Mouse (Mus musculus): ENCODE data around the gene Lpp. TPM values are rescaled to one million over a fixed set of nuclear protein-coding genes. Genes with fewer than 3 reads are reported as not detected.
A peak's percentile ranks its signal among the peaks of the same experiment; 100 is the strongest.

Gene Lpp
- polyA plus RNA-seq, 1 experiment from 2014 or later: 69.5 TPM

DNA sequence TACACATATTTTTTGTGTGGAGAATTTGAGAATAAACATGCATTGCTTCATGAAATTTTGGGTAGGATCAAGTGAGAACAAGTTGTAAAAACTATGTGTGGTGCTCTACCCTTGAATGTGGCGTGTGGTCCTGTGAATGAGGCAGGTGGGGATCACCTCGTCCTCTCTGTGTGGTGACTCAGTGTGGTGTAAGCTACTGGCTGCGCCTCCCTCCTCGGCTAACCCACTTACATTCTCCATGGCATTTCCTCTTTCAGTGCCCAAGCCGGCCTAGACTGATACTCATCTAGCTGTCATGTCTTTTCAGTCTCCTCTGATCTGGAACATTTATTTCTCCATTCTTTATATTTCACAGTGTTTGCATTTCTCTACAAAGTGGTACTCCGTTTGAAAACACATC lies 81.5 kb downstream of the Lpp start:
- H3K4me1 ChIP-seq: peaks cover 24% of the 10 kb centered on the region
- H3K9me3 ChIP-seq: no peaks in the 10 kb centered on the region
- H3K36me3 ChIP-seq: 0 out of 2 replicates have a peak, but pooled peaks cover 3% of the 10 kb centered on the region
- H3K27me3 ChIP-seq (replicated peaks): no peaks in the 10 kb centered on the region
- H3K4me3 ChIP-seq (replicated peaks): no peak overlapping the region
- H3K9ac ChIP-seq: no peak overlapping the region
- WGBS: 45% methylated on average over 6 of the region's 6 CpGs
- no peak overlapping the region for H3K4me2 ChIP-seq
- ATAC-seq (ENCODE audit: insufficient read depth, low FRiP score, low read depth): no peak
- H3K27ac ChIP-seq: 0 out of 2 replicates have a peak overlapping the region, but pooled peaks have one; percentile 21

DNA sequence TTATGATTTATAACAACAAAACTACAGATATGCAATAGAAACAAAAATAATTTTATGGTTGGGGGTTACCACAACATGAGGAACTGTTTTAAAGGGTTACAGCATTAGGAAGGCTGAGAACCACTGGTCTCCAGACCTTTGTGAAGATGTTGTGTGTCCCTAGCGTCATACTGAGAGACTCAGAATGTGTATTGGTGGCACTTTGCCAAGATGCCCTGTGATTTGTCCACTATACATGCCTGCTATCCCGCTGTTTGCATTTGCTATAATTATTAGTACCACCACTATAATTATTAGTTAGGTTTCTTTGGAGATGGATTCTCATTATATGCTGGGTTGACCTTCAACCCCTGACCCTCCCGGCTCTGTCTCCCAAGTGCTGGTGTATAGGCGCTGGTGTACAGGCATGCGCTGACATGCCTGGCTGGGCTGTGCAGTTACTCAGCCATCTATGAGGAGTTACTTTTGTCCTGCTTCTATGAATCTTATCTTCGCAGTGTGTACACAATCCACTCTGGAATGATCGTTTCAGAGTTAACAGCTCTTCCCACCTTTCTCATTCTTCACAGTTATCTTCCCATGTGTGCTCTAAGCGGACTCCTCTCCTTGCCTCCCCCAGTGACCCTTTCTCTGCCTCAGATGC lies 82.1 kb downstream of the Lpp start:
- ATAC-seq (ENCODE audit: insufficient read depth, low FRiP score, low read depth): peak; percentile 38
- no peak overlapping the region for H3K9ac ChIP-seq
- 39% methylated on average over 8 of the region's 8 CpGs for WGBS
- no peaks in the 10 kb centered on the region for H3K9me3 ChIP-seq
- H3K4me1 ChIP-seq: peaks cover 22% of the 10 kb centered on the region
- H3K4me3 ChIP-seq (replicated peaks): no peak overlapping the region
- H3K4me2 ChIP-seq: no peak overlapping the region
- H3K36me3 ChIP-seq: 0 out of 2 replicates have a peak, but pooled peaks cover 3% of the 10 kb centered on the region
- 0 out of 2 replicates have a peak overlapping the region, but pooled peaks have one; percentile 21 for H3K27ac ChIP-seq
- H3K27me3 ChIP-seq (replicated peaks): no peaks in the 10 kb centered on the region

DNA sequence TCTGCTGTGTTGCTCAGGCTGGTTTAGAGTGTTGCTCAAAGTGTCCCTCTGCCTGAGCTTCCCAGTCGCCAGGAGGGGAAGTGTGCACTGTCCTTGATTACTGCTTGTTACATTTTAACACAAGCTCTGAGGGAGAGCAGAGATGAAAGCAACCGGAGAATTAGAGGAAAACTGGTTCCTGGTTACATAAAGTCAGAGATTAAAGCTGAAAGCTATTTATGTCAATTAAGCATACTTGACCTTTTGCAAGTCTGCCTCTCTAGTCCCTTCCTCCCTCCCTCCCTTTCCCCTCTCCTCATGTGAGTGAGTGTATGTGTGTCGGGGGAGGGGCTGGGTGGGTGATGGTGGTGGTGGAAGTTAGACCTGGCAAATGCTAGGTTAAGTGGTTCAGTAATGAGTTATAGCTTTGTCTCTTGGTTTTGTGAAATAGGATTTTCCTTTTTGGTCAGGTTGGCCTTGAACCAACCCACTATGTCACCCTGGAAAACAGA lies 83.6 kb downstream of the Lpp start:
- Histone ChIP-seq H3K4me1 (peaks cover 16% of the 10 kb centered on the region), H3K27me3 (replicated peaks) (no peaks in the 10 kb centered on the region), H3K4me2 (no peak overlapping the region), H3K4me3 (replicated peaks) (no peak overlapping the region), H3K36me3 (0 out of 2 replicates have a peak, but pooled peaks cover 3% of the 10 kb centered on the region), H3K9ac (no peak overlapping the region), H3K27ac (peak overlapping the region; percentile 40; the same call in 1 of the 2 replicates), H3K9me3 (no peaks in the 10 kb centered on the region)
- 30% methylated on average over 3 of the region's 3 CpGs for WGBS
- ATAC-seq (ENCODE audit: insufficient read depth, low FRiP score, low read depth): peak; percentile 59; the same call in 1 of the 2 replicates

DNA sequence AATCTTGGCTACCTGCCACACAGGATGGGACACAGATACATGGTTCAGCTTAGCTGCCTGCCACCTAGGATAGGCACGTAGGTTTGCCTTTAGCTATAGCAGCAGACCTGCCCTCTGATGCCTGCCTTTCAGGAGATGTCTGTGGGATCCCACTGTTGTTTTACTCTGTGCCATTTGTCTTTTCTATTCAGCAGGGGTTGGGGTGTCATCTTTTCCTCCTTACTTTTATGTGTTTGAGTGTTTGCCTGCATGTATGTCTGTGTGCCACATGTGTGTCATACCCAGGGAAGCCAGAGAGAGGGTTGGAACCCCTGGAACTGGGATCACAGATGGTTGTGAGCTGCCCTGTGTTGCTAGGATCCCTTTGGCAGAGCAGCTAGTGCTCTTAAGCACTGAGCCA lies 84.7 kb downstream of the Lpp start:
- H3K9me3 ChIP-seq: no peaks in the 10 kb centered on the region
- H3K4me2 ChIP-seq: no peak overlapping the region
- no peak overlapping the region; the same call in 1 of the 2 replicates for H3K27ac ChIP-seq
- 65% methylated on average over 1 of the region's 1 CpGs for WGBS
- H3K4me1 ChIP-seq: peaks cover 16% of the 10 kb centered on the region
- no peak overlapping the region for H3K4me3 ChIP-seq (replicated peaks)
- H3K9ac ChIP-seq: no peak overlapping the region
- no peaks in the 10 kb centered on the region for H3K36me3 ChIP-seq
- no peak; the same call in 1 of the 2 replicates for ATAC-seq (ENCODE audit: insufficient read depth, low FRiP score, low read depth)
- H3K27me3 ChIP-seq (replicated peaks): no peaks in the 10 kb centered on the region

DNA sequence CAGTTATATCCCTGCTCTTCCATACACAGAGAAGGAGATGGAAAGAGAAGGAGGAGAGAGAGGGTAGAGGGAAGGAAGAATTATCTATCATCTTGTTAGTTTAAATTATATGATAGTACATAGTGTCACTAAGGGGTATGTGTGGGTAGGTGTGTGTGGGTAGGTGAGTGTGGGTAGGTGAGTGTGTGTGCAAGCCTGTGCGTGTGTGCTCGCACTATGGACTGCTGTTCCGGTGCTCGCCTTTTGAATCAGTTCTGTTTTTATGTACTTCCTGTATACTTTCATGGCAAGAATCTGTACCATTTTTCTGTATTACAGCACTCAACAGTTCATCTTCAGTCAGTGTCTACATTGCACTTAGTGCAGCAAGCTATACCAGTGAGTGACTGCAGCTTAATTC lies 85.5 kb downstream of the Lpp start:
- Histone ChIP-seq H3K4me1 (peaks cover 16% of the 10 kb centered on the region), H3K36me3 (no peaks in the 10 kb centered on the region), H3K27ac (no peak overlapping the region), H3K9ac (no peak overlapping the region), H3K27me3 (replicated peaks) (no peaks in the 10 kb centered on the region), H3K4me2 (no peak overlapping the region), H3K4me3 (replicated peaks) (no peak overlapping the region), H3K9me3 (no peaks in the 10 kb centered on the region)
- WGBS: 68% methylated on average over 4 of the region's 4 CpGs
- ATAC-seq (ENCODE audit: insufficient read depth, low FRiP score, low read depth): no peak

DNA sequence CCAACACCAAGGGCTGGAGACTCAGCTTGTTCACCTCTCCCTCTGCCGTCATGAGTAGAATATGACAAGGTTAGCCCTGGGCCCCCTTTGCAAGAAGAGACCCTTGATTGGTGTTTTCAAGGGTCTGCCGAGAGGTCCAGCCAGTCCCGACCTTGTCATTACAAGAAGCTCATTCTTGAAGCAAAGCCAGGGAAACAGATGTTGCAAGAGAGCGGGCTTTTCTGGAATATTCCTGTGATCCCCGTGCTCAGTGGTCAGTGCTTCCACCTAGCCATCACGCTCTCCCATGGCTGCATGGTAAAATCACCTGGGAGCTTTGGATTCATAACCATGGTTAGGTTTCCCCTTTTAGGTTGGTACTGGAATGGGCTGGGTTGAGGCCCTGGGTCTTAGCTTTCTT lies 89.3 kb downstream of the Lpp start:
- Histone ChIP-seq H3K27ac (no peak overlapping the region), H3K4me2 (no peak overlapping the region), H3K4me1 (peaks cover 7% of the 10 kb centered on the region; the same call in 1 of the 2 replicates), H3K36me3 (no peaks in the 10 kb centered on the region), H3K4me3 (replicated peaks) (no peak overlapping the region), H3K9me3 (no peaks in the 10 kb centered on the region), H3K27me3 (replicated peaks) (no peaks in the 10 kb centered on the region), H3K9ac (no peak overlapping the region)
- WGBS: 86% methylated on average over 6 of the region's 6 CpGs
- no peak for ATAC-seq (ENCODE audit: insufficient read depth, low FRiP score, low read depth)

DNA sequence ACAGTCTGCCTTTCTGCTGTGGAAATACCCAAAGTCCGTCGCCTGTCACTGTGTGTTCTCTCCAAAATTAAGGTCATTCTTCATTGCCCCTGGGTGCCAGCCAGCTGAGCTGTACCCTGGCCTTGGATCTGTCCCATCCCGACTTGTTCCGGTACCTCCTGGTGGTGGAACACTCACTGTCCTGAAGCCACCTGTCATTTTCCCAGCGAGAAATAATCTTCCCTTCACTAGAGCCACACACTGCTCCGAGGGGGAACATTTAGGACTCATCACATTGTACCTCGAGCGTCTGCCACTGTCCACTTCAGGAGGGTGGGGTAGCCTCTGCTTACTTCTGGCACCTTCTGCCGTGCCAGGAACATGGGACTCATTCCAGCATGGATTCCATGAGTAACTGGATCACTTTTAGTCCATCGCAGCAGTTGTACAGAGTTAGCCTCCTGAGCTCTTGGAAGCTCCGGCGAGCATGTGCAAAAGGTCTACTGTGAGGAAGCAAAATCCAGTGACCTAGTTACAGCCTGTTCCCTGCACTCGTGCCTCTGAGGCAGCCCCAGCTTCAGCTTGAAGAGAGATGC lies 90.3 kb downstream of the Lpp start:
- H3K4me1 ChIP-seq: peaks cover 10% of the 10 kb centered on the region; the same call in 1 of the 2 replicates
- H3K9me3 ChIP-seq: no peaks in the 10 kb centered on the region
- WGBS: 86% methylated on average over 13 of the region's 13 CpGs
- no peak overlapping the region for H3K27ac ChIP-seq
- no peak for ATAC-seq (ENCODE audit: insufficient read depth, low FRiP score, low read depth)
- H3K4me2 ChIP-seq: no peak overlapping the region
- H3K27me3 ChIP-seq (replicated peaks): no peaks in the 10 kb centered on the region
- H3K36me3 ChIP-seq: no peaks in the 10 kb centered on the region
- H3K4me3 ChIP-seq (replicated peaks): no peak overlapping the region
- H3K9ac ChIP-seq: no peak overlapping the region

DNA sequence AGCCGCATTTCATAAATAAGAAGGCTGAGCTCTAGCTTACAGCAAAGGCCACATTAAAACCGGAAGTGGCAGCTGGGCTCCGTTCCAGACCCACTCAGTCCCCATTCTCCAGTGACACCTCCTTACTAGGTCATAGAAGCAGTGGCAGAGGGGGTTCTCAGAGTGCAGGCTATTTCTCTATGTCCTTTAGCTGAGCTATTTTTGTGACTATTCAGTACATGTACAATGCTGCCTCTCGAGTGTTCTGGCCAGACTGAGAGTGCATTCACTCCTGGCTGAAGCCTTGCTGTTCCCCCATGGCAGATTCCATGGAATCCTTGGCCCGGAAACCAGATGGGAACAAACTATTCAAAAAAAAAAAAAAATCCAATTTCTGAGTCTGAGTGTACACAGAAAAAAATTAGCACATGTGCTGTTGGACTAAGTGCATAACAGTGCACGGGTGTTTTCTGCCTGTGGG lies 94.5 kb downstream of the Lpp start:
- ATAC-seq (ENCODE audit: insufficient read depth, low FRiP score, low read depth): no peak
- Histone ChIP-seq H3K27ac (peak overlapping the region; percentile 17; the same call in 1 of the 2 replicates), H3K27me3 (replicated peaks) (no peaks in the 10 kb centered on the region), H3K4me1 (peaks cover 43% of the 10 kb centered on the region), H3K36me3 (no peaks in the 10 kb centered on the region), H3K9me3 (no peaks in the 10 kb centered on the region), H3K9ac (no peak overlapping the region), H3K4me2 (no peak overlapping the region), H3K4me3 (replicated peaks) (no peak overlapping the region)
- 44% methylated on average over 6 of the region's 6 CpGs for WGBS

DNA sequence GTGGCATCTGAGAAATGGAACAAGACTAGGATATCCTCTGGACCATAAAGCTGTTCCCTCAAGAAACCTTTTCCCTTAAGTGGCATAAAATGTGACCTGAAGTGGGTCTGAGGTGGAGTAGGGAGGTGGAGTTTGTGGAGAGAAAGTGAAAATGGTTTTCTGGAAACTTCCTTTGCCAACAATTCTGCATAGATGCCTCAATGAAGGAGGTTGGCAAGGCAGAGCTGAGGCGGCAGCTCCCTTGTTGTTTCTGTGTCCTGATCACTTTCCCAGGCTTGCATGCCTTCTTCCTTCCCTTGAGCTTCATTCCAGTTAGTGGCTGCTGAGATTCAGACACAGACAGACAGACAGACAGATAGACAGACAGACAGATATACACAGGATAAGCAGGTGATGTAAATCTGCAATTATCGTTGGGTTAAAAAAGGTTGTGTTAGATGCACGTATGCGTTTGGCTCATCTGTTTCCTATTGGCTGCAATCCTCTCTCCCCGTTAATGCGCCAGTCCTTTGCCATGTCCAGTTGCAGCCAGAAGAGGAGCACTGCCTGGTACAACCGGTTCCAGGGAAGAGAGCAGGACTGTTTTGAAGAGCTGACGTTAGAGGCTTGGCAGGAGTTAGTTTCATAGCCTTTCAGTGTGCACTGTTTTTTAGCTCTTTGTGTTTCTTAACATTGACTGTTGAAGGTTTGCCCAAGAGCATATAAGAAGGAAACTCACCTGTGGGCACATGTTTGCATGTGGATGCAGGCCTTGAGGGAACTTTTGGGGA lies 96.4 kb downstream of the Lpp start:
- Histone ChIP-seq H3K9ac (no peak overlapping the region), H3K4me1 (peaks cover 43% of the 10 kb centered on the region), H3K27ac (peak overlapping the region; percentile 74), H3K36me3 (no peaks in the 10 kb centered on the region), H3K4me2 (no peak overlapping the region), H3K9me3 (no peaks in the 10 kb centered on the region), H3K4me3 (replicated peaks) (no peak overlapping the region), H3K27me3 (replicated peaks) (no peaks in the 10 kb centered on the region)
- ATAC-seq (ENCODE audit: insufficient read depth, low FRiP score, low read depth): no peak
- 80% methylated on average over 8 of the region's 8 CpGs for whole genome bisulfite sequencing

DNA sequence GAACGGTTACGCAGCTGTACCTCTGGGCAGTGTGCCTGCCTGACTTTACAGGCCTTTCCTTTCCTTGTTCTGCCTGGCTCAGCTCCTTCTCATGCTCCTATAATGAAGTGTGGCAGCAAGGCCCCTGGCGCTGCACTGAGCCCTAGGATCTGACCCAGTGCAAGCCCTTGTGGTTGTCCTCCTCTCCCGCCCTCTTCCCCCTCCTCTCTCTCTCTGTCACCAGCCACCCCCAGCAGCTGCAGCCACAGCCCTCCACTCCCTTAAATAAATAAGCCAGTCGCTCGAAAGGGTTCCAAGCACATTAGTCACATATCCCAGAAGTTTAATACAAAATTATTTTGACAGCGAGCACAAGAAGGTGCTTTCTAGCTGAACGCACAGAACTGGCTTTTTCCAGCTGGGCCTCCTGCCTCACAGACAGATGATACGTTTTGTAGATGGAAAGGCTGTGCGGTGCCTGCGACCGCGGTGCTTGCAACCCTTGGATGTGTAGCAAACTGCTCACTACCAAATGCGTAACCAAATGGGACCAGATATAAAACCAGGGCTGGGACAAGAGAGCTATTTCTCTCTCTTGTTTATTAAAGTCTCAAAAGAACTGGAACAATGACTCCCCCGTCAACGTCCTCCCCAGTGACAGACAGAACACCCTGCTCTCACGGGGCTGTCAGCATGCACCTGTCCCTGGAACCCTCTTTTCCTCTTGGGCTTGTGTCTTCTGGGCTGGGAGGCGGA lies 97.6 kb downstream of the Lpp start:
- H3K27me3 ChIP-seq (replicated peaks): no peaks in the 10 kb centered on the region
- H3K27ac ChIP-seq: peak overlapping the region; percentile 74
- no peaks in the 10 kb centered on the region for H3K9me3 ChIP-seq
- no peak overlapping the region for H3K4me3 ChIP-seq (replicated peaks)
- H3K36me3 ChIP-seq: no peaks in the 10 kb centered on the region
- ATAC-seq (ENCODE audit: insufficient read depth, low FRiP score, low read depth): peak; percentile 76
- H3K4me2 ChIP-seq: peak overlapping the region; percentile 8; the same call in 1 of the 2 replicates
- peaks cover 43% of the 10 kb centered on the region for H3K4me1 ChIP-seq
- WGBS: 33% methylated on average over 18 of the region's 18 CpGs
- no peak overlapping the region for H3K9ac ChIP-seq

DNA sequence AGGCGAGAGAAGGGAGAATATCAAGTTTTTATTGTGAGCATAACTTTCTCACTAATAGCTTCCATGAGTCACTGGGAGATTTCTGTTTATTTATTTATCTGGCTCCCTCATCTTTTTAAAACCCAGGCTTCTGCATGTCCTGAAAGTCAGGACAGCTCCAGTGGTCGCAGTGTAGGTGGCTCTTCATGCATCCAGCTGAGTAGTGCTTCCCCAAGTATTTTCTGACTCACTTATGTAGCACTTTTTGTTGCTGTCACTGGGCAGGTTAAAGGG lies 98.1 kb downstream of the Lpp start:
- H3K4me1 ChIP-seq: peaks cover 43% of the 10 kb centered on the region
- 61% methylated on average over 2 of the region's 2 CpGs for WGBS
- no peaks in the 10 kb centered on the region for H3K27me3 ChIP-seq (replicated peaks)
- H3K4me3 ChIP-seq (replicated peaks): no peak overlapping the region
- no peaks in the 10 kb centered on the region for H3K36me3 ChIP-seq
- H3K9me3 ChIP-seq: no peaks in the 10 kb centered on the region
- H3K4me2 ChIP-seq: peak overlapping the region; percentile 8; the same call in 1 of the 2 replicates
- H3K27ac ChIP-seq: peak overlapping the region; percentile 74
- H3K9ac ChIP-seq: no peak overlapping the region
- ATAC-seq (ENCODE audit: insufficient read depth, low FRiP score, low read depth): no peak

Measured in stomach, embryonic 15.5 days (tissue).